Mouse (Mus musculus) gastrocnemius, adult 18-20 months (tissue): ENCODE results near the gene Stard8. TPM values are rescaled to one million over a fixed set of nuclear protein-coding genes. Genes with fewer than 3 reads are reported as not detected.
A peak's percentile ranks its signal among the peaks of the same experiment; 100 is the strongest.
"Not testable (repeated sequence)": the region's sequence is repeated elsewhere in the genome, so short reads cannot be mapped to it uniquely, and the experiment has no call there.

Experiments used
- DNase-seq: peaks from one replicate; pipeline ENCODE4 v3.0.0; 2021; ENCODE audit warnings: low spot score
- total RNA-seq, 2 experiments: library from RNA; stranded (reverse); gene quantifications; 2 replicates each; pipeline ENCODE4 v1.2.3; 2021

The Stard8 gene
- total RNA-seq, 2 experiments from 2014 or later: 11.1 to 12.2 TPM

DNA sequence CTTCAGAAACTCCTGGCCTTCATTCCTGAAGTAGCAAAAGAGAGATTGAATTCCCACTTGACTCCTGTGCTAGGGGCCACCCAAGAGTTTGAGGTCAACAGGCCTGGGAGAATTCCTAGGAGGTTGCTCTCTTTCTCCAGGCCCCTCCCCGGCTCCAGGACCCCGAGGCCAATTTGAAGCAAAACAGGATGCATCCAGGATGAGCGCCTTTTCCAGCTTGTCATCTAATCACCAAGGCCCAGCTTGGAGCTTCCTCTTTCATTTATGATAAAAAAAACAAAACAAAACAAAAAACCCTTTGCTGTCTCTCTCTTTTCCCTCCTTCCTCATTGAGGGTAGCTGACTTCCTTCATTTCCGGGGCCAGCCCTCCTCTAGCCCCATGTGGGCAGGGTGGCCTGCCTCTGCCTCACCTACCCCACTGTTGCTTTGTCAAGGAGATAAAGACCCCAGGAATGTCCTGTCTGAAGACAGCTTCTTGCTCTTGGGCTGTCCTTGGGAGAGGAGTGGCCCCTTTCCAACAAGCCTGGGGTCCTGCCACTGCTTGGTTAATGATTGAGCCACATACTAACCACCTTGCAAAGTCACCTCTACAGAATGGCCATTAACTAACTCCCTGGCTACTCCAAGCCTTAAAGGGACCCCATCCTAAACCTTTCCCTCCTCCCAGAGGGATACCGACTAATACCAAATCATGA lies 43.5 kb downstream of the Stard8 start:
- peak; percentile 16 for DNase-seq

DNA sequence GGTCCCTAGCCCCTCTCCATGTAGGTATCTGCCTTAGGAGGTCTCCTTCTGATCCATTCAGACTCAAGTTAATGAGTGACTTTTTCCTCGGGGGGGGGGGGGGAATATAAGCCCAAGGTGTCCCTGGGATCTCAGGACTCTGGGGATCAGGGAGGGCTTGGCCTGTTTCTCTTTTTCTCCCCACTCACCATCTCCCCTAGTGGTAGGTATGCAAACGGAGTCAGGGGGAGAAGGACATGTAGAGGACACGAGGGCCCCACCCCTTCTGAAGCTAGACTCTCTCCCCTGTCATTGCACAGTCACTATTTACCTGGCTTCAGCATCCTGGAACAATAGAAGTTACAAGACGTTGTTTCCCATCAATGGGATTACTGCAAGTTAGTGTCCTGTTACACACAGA lies 45.1 kb downstream of the Stard8 start:
- DNase-seq: no peak

DNA sequence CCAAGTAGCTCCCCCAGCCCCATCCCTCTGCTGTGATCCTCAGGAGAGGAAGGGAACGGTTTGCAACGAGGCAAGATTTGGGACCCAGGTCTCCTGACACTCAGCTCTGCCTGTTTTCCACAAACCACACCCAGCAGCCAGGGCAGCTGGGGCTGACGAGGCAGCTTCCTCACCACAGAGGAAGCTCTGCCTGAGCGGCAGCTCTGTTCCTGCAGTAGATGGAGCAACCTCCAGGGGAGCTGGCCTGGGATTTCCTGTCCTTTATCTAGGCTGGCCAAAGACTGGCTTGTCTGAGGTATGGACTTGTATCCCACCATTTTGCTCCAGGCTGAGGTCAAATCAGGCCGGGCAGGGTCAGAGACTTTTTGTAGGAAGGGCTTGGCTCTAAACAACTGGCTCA lies 46.2 kb downstream of the Stard8 start:
- no peak for DNase-seq

DNA sequence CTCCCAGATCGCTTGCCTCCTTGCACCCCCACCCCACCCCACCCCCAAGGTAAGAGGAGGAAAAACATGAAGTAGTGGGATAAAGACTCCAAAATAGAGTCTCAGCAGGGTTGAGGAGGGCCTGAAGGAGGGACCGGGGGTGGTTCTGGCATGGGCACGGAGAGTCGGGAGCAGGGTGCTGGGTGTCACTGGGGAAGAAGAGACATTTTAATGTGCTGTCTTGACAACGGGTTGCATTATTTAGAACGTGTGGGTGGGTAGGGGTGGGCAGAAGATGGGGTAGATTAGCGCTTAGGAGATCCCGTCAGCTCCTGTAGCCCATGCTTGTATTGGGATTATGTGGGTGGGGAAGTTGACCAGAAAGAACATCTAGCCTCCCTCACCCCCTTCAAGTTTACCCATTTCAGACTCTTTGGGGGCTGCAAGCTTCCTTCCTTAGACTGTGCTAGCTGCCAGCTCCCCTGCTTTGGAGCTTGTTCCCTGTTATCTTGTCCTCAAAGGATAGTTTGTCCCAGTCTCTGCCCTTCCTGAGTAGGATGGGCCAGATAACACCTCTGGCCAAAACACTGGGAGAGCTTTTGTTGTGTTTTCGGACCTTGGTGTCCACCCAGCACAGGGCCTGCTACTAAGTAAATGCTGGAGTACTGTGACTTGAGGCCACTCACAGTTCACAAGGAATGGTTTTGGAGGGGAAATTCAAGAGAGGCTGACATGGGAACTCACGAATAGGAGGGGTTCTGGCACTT lies 47.9 kb downstream of the Stard8 start:
- DNase-seq: no peak

DNA sequence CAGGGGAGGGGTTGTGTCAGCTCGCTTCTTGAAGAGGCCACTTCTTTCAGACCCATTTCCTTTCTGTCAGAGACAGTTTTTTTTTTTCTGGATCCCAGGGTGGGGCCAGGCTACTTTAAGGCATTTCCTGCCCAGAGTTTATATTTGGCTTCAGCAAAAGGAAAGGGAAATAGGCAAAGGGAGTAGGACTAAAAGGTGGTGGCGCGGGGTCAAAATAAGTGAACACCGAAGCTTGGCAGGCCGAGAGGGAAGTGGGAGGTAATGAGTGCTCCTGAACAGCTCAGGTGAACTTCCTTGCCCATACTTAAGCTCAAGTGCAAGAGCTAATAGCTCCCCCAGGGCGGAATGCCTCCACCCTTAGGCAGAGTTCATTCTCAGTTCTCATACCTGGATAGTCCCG lies 49.2 kb downstream of the Stard8 start:
- DNase-seq: no peak

DNA sequence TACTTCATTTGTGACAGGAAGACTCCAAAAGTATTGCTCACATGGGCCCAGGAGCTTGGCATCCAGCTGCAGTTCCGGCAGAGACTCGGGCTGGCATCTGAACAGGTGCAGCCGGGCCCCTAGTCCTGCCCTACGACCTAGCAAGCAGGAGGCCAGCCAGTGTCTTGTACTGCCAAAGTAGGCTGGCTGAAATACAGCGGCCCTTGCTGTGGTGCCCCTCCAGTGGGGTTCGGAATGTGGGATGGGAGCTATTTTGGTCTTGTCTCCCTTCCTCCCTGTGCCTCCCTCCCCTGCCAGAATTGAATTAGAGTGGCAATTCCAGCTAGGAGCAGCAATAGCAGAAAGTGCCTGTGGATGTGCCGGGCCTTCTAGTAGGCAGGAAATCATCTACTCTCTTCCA lies 51.5 kb downstream of the Stard8 start:
- peak; percentile 68 for DNase-seq

DNA sequence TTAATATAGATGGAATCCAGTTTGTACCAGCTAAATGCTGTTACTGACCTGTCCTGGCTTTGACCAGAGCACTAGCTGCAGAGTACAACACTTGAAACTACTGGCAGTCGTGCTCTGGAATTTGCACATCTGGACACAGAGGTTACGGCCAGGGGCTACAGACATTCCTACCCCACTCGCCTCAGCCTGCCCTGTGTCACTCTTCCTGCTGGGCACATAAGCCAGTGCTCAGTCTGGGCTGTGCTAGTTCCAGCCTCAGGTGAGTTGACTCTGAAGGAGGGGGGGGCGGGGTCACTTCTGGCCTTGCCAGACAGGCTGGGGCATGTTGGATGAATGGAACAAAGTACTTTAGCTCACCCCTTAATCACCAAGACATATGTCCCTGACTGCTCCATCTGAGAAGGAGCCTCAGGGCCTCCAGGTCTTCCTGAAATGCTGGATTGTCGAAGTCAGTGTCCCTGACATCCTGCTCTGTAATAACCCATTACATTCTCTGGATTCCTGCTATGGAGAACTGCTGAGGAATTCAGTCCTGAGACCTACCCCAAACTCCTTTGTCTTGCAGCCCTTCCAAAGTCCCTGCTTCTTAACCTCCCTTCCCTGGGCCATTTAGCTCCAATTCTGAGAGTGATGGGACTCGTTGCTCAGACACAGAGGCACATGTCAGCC lies 54.9 kb downstream of the Stard8 start:
- DNase-seq: no peak

DNA sequence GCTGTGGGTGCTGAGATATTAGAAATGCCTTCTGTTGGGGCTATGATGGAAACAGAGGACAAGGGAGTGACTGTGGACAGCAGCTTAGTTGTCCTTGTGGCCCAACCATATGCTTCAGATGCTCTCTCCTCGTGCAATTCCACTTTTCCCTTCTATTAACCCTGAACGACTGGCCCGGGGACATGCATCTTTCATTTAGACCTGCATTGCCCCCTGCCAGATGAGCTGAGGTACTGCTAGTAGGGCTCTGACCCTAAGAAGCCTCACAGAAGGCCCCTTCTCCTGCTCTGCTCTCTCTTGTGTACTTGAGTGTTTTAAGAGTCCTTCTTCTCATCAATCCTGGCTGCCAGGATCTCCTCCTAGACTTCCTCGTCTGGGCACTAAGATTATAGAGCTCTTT lies 56.1 kb downstream of the Stard8 start:
- DNase-seq: no peak

DNA sequence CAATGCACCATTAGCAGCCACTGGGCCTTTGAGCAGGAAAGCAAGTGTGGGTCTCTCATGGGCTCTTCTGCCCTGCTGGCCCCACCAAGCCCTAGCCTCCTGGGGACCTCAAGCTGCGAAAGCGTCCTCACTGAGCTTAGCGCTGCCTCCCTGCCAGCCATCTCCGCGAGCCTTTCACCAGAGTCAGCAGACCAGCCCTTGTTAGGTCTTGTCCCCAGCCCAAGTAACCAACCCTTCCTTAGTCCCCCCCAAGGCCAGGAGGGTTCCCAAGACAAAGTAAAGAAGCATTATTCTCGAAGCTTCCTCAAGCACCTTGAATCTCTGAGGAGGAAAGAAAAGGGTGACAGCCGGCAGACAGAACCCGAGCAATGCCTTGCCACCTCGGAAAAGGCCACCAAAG lies 62.5 kb downstream of the Stard8 start:
- DNase-seq: no peak

DNA sequence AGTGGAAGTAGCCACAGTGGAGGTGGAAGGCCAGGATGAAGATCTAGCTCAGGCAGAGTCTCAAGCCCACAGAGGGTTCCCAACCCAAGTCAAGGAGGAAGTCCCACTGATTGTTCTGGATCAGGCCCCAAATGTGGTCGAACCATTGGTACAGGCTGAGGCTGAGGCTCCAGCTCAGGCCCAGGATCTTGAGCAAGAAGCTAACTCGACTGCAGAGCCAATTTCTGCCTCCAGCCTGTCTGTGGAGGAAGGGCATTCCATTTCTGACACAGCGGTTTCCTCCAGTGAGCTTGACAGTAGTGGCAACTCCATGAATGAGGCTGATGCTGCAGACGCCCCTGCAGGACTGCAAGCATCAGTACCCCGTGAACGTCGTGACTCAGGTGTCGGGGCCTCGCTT lies 63.5 kb downstream of the Stard8 start:
- no peak for DNase-seq

DNA sequence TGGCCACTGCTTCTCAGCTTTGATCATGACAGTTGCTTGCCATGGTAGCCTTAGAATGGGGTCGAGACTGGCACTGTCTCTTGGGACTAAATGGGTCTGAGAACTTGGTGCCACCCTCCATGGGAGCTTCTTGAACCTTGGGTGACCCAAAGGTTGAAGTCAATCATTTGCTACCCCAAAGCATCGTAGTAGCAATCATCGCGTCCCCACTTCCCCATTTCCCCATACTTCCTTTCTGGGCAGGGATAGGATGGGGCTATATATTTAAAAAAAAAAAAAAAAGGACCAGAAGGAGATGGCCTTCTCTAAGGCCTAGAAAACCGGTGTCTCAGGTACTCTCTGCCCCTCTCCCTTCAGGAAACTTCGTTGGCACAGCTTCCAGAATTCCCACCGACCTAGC lies 64.2 kb downstream of the Stard8 start:
- DNase-seq: no peak

DNA sequence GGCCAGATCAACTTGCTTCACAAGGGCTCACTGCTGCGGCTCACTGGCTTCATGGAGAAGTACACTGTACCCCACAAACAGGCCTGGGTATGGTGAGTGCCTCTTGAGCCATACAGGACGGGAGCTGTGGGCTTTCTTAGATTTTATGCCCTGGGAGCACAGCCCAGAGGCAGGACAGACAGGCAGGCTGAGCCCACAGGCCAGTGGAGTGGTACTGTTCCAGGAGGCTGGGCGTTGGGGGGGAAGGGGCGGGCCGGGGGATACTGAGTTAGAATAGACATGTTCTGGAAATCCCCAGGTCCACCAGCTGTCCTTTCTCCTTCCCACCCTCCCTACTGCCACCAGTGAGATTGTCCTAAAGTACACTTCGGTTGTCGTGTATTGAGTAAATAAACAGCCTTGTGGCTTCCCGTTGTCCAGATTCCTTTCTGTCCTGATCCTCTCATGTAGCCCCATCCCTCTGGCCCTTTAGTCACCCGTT lies 64.7 kb downstream of the Stard8 start:
- no peak for DNase-seq

DNA sequence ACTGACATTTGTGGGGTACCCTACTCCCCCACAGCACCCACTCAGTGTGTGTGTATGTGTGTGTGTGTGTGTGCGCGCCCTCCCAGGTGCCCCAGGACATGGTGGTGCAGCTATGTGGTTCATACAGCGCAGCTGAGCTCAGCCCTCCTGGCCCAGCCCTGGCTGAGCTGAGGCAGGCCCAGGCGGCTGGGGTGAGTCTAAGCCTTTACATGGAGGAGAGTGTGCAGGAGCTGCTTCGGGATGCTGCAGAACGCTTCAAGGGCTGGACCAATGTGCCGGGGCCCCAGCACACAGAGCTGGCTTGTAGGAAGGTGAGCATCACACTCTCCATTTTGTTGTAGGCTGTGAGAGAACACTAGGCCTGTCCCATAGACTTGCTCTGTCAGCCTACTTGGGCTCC lies 68.1 kb downstream of the Stard8 start:
- DNase-seq: no peak

DNA sequence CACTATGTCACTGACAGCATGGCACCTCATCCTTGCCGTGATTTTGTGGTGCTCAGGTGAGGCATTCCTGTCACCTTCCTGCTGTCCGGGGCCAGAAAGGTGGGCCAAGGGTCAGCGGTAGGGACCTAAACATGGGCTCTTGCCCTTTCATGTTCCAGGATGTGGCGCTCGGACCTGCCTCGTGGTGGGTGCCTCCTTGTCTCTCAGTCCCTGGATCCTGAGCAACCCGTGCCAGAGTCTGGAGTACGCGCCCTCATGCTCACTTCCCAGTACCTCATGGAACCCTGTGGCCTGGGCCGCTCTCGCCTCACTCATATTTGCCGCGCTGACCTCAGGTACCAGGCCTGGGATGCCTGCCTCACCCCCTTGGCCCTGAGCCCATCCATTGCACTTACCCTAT lies 69.5 kb downstream of the Stard8 start:
- no peak for DNase-seq

DNA sequence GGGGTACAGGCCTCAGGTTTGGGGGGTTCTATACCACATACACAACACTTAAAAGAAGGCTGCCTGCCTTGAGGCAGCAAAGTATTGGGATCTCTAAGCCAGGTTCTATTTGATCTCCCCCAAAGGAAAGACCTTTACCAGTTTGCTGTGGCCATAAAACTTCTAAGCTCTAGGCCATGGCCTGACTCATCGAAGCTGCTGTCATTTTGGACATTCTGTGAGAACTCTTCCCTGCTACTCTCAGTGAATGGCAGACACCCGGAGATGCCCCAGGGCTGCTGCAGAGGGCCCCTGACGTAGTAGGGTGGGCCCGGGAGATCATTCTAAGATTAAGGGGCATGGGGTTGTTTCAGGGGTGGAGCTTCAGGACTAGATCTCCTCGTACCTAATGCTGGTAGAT lies 72.1 kb downstream of the Stard8 start:
- no peak for DNase-seq

DNA sequence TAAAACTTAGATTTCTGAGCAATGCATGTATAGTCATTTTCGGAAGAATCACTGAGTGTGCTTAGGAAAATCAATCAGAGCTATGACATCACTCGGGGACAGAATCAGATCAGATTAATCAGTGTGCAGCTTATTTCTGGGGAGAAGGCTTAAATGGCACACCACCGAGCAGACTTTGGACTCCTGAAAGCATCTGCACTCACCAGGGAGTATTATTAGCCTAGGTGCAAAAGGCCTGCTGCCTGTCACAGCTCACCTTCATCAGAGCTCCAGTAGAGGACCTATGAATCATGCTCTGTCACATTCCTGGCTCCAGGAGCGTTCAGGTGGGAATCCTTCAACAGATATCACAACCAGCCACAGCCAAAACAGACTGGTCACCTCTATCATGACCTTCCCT lies 73.4 kb downstream of the Stard8 start:
- DNase-seq: no peak

DNA sequence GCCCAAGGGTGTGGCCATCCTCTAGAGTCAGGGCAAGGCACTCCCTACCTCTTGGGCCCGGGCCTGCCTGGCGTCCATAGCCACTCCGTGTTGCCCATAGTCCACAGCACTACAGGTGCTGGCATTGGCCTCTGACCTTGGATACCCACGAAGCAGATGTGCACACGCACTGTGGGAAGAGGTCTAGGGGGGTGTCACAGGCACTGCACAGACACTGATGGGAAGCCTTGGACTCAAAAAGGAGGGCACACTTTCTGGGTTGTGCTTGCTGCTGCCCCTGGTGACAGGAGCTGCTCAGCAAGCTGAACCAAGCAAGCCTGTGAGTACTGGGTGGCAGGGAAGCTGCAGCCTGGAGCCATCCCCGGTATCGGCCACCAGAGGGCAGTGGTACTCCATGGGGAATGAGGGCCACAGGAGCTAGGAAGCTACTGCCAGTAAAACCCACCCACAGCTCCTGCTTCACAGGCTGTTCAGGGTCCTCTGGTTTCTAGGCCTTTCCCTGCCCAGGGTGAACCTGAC lies 75.4 kb downstream of the Stard8 start:
- not testable (repeated sequence) for DNase-seq

DNA sequence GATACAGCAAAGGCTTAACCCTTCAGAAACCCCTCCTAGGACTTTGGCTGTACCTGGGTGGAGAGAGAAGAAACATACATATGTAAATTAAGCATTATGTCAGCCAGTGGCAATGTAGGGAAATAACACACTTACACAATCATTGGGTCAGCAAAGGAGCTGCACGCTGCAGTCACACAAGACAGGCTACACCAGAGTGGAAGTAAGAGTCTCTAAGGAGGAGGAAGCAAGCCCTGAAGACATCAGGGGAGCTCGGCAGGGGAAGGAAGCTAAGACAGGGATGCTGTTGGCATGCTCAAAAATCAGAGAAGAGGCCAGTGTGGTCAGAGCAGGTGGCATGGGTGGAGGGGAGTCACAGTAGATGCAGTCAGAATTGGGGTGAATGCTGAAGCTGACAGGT lies 89.7 kb downstream of the Stard8 start:
- DNase-seq: no peak

DNA sequence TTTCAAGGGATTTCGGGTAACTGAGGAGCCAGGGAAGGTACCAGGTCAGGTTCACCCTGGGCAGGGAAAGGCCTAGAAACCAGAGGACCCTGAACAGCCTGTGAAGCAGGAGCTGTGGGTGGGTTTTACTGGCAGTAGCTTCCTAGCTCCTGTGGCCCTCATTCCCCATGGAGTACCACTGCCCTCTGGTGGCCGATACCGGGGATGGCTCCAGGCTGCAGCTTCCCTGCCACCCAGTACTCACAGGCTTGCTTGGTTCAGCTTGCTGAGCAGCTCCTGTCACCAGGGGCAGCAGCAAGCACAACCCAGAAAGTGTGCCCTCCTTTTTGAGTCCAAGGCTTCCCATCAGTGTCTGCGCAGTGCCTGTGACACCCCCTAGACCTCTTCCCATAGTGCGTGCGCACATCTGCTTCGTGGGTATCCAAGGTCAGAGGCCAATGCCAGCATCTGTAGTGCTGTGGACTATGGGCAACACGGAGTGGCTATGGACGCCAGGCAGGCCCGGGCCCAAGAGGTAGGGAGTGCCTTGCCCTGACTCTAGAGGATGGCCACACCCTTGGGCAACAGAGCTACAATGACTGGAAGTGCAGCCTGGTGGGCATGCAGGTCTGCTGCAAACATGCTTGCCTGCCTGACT lies 108.2 kb downstream of the Stard8 start:
- DNase-seq: not testable (repeated sequence)

DNA sequence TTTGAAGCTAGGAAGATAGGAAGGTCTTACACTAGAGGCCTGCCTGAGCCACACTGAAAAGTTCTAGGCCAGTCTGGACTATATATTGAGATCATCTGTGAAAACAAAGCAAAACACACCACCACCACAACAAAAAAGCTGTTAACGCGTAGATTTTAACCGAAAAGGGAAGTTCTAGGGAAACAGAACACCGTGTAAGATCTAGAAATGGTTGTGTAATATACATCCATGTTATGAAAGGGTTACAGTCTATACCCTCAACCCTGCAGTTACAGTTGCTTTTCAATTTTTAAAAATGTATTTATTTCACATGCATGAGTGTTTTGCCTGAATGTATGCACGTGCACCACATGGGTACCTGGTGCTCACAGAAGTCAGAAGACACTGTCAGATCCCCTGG lies 116.5 kb downstream of the Stard8 start:
- DNase-seq: no peak
